Mouse (Mus musculus): Measurements from ENCODE around the gene Celsr1.
"Not testable (repeated sequence)": the region's sequence is repeated elsewhere in the genome, so short reads cannot be mapped to it uniquely, and the experiment has no call there.

The Celsr1 gene

GRCm38 (mm10) chr15:85900318-85900717 is 133.3 kb downstream of the Celsr1 start:
- DNase-seq (ENCODE audit: extremely low spot score, low read depth, low spot score): no peak

DNA sequence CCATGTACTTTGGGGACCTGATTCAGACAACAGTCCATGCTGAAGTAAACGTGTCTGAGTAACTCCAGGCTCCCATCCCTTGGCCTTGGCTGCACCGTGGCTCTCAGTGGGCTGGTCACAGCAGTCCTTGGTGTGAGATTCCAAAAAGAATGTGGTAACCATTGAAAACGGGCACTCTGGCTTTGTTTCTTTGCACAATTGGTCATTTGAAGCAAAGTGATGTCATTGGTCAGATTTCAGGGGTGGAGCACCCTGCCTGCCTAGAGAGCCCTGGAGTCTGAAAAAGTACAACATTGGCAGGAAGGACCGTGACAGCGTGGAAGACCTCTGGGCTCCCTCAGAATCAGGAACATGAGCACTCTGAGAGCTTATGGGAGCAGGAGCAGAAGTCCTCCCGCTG is 134.2 kb downstream of the Celsr1 start:
- no peak for DNase-seq (ENCODE audit: extremely low spot score, low read depth, low spot score)

- no peak for DNase-seq (ENCODE audit: extremely low spot score, low read depth, low spot score)
Measured at GRCm38 (mm10) chr15:85897113-85897512, 136.5 kb downstream of the Celsr1 start.

GRCm38 (mm10) chr15:85896284-85896683 is 137.3 kb downstream of the Celsr1 start:
- DNase-seq (ENCODE audit: extremely low spot score, low read depth, low spot score): peak; percentile 56

DNA sequence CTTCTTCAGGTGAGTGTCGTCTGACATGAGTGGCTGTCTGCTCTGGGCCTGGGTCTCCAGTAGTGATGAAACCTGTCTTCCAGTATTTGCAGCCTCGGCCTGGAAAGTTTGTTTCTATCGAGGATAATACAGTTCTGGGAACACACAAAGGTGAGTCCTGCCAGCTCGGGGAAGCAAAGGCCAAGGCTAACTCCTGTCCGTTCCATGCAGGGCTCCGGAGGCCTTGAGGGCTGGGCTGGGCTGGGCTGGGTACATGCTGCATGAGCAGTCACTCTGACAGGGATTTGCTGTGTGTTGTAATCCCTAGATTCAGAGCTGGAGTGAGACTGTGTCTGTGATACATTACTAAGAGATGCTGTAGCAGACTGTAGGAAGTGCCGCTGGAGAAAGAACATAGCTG is 139.7 kb downstream of the Celsr1 start:
- DNase-seq (ENCODE audit: extremely low spot score, low read depth, low spot score): no peak

GRCm38 (mm10) chr15:85892498-85893118 is 141.0 kb downstream of the Celsr1 start:
- no peak for DNase-seq (ENCODE audit: extremely low spot score, low read depth, low spot score)

GRCm38 (mm10) chr15:85891971-85892370 is 141.6 kb downstream of the Celsr1 start:
- no peak for DNase-seq (ENCODE audit: extremely low spot score, low read depth, low spot score)

DNA sequence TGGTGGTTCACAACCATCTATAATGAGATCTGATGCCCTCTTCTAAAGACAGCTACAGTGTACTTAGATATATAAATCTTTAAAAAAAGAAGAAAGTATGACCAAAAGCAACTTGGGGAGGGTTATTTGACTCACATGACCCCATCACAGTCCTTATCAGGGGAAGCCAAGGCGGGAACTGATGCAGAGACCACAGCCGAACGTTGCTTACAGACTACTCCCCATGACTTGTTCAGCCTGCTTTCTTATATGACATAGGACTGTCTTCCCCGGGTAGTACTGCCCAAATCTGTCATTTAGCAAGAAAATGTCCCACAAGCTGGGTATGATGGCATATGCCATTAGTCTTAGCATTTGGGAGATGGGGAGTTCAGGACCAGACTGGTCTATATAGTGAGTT is 144.3 kb downstream of the Celsr1 start:
- DNase-seq (ENCODE audit: extremely low spot score, low read depth, low spot score): no peak

GRCm38 (mm10) chr15:85885606-85886005 is 148.0 kb downstream of the Celsr1 start:
- DNase-seq (ENCODE audit: extremely low spot score, low read depth, low spot score): no peak

DNA sequence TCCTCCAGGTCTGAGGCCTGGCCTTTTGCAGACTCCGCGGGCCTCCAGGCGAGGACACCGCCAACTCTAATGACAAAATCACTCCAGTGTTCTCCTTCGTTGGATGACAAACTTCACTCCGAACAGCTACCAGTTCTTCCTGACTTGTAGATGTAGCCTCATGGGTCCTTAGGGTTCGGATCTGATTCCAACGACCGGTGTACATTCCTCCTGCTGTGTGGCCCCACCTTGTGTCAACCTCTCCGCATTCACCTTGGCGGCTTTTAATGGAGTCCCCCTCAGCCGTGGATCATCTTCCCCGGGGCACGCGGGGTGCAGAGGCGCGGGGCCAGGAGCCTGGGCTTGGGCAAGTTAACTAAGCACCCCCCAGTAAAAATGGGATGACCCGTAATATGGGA is 154.1 kb downstream of the Celsr1 start:
- DNase-seq (ENCODE audit: extremely low spot score, low read depth, low spot score): no peak

DNA sequence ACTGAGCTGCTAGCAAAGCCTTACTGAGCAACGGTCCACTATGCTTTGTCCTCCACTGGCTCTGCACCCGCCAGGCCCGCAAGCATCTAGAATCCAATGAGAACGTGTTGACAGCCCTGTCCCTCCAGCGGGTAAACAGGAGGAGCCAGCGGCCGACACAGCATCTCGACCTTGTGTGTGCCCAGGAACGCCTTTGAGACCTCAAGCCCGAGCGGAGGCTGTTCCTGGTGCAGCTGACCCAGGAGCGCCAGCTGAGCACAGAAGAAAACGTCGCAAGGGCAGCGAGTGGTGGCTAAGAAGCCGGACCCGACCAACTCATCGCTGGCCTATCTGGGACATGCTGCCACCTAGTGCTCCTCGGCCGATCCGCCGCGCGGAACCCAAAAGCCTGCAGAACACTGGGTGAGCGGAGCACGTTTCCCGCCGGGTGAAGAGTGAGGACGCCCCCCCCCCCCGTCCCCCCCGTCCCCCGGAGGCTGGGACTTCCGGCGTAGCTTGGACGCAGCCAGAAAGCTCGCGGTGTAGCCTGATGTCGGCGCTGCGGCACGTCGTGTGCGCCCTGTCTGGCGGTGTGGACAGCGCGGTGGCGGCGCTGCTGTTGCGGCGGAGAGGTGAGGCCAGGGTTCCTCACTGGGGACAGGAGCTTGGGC is 154.6 kb downstream of the Celsr1 start, which contains the start of gene Trmu:
Gene Trmu, plus strand, starts transcription at position 465 of the 650 bp plus-strand sequence.
- peak; percentile 64 for DNase-seq (ENCODE audit: extremely low spot score, low read depth, low spot score)

- DNase-seq (ENCODE audit: extremely low spot score, low read depth, low spot score): no peak
Measured at GRCm38 (mm10) chr15:85877336-85877735, 156.2 kb downstream of the Celsr1 start.

DNA sequence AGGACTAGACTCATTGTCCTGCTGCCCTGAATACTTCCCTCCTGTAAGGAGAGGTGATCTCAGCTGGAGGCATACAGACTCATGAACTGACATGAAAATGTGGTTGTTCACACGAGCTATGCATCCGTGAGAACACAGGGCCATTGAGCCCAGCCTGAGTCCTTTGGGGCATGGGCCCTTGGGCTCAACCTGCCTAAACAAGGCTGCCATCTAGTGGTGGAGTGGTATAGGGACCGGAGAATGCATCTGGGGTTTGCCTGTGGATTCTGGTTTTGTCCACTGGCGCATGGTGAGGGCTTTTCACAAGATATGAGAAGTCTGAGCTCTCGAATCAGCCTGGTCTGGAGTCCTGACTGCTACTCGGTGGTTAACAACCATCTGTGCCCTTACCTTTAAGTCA is 165.9 kb downstream of the Celsr1 start:
- DNase-seq (ENCODE audit: extremely low spot score, low read depth, low spot score): no peak

GRCm38 (mm10) chr15:85865913-85866312 is 167.7 kb downstream of the Celsr1 start:
- not testable (repeated sequence) for DNase-seq (ENCODE audit: extremely low spot score, low read depth, low spot score)

- peak; percentile 92 for DNase-seq (ENCODE audit: extremely low spot score, low read depth, low spot score)
Measured at GRCm38 (mm10) chr15:85859490-85860031, 174.0 kb downstream of the Celsr1 start, which contains the start of gene Gtse1. Gtse1 (plus strand) TSS chr15:85859745.

DNA sequence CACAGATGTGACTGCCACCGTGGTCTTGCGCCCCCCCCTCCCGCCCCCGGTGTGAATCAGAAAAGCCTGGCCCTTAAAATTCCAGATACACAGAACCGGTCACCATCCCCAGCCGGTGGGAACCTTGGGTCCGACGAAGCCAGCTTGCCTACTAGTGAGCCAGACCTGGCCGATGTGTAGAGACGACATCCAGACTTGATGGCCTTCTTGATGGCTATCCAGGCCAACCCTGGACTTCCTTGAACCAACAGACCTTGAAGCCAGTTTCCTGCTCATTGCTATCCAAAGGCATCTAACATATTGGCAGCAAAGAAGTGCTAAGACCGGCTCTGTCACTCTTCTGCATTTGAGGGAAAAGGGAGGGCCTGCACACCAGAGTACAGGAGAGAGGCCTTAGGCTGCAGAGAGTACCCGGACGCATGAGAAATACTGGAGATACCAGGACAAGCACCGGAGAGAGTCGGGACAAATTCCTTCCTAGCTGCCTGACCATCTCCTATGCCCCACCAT is 174.5 kb downstream of the Celsr1 start:
- DNase-seq (ENCODE audit: extremely low spot score, low read depth, low spot score): no peak

- no peak for DNase-seq (ENCODE audit: extremely low spot score, low read depth, low spot score)
Measured at GRCm38 (mm10) chr15:85851656-85852392, 181.8 kb downstream of the Celsr1 start.
